Mouse (Mus musculus) E14TG2a.4 (cell line): ENCODE results near the gene Hspa8.

Experiments
- CTCF ChIP-seq: conservative IDR thresholded peaks from 2 replicates; pipeline ENCODE4 v1.5.1; 2014; ENCODE audit warnings: low read length
- NANOG ChIP-seq: IDR thresholded peaks from 2 replicates; pipeline ENCODE4 v1.6.1; 2014; ENCODE audit warnings: borderline replicate concordance, low read length, mixed read lengths
- POU5F1 ChIP-seq: IDR thresholded peaks from 2 replicates; pipeline ENCODE4 v1.6.1; 2014; ENCODE audit warnings: low read length, borderline replicate concordance

DNA sequence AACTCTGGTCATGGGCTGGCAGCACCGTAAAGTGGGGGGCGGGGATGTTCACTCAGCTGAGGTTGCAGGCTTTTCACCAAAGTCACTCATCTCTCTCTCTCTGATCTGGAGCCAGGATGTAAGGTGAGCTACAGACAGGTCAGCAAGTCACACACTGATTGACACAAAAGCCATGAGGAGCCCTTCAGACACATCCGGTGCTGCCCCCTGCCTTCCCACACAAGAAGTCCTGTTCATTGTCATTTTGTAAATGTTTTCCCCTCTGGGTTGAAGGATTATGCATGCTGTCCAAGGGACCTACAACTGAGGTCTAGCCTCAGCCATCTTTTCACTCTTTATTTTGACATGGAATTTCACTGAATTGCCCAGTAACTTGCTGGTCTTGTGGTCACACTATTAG is 49.0 kb upstream of the Hspa8 start:
- TF ChIP-seq CTCF (peak; percentile 15), POU5F1 (no peak), NANOG (no peak)
